Mouse (Mus musculus) urinary bladder, postnatal 10 days (tissue): ENCODE measurements around the gene Ctla4.

Experiments used
- DNase-seq: peaks from one replicate; pipeline ENCODE4 v3.0.0; 2022; ENCODE audit warnings: low spot score

Gene Ctla4

GRCm38 (mm10) chr1:60865167-60865566 is 21.6 kb upstream of the Ctla4 start:
- DNase-seq, result no peak

GRCm38 (mm10) chr1:60866043-60866442 is 20.8 kb upstream of the Ctla4 start:
- DNase-seq, result no peak

GRCm38 (mm10) chr1:60868333-60869277 is 18.2 kb upstream of the Ctla4 start:
- no peak for DNase-seq

GRCm38 (mm10) chr1:60875267-60875666 is 11.5 kb upstream of the Ctla4 start:
- DNase-seq, result no peak

- no peak for DNase-seq
Observed at GRCm38 (mm10) chr1:60880116-60880867, 6.5 kb upstream of the Ctla4 start.

- no peak for DNase-seq
Observed at GRCm38 (mm10) chr1:60882792-60883191, 4.0 kb upstream of the Ctla4 start.

- no peak for DNase-seq
Observed at GRCm38 (mm10) chr1:60883279-60883678, 3.5 kb upstream of the Ctla4 start.

GRCm38 (mm10) chr1:60884611-60885010 is 2.2 kb upstream of the Ctla4 start:
- DNase-seq, result no peak

GRCm38 (mm10) chr1:60898127-60898932 is 11.5 kb downstream of the Ctla4 start:
- DNase-seq, result no peak

- no peak for DNase-seq
Observed at GRCm38 (mm10) chr1:60898933-60899210, 12.1 kb downstream of the Ctla4 start.

GRCm38 (mm10) chr1:60899244-60899643 is 12.4 kb downstream of the Ctla4 start:
- DNase-seq, result no peak

- no peak for DNase-seq
Observed at GRCm38 (mm10) chr1:60902547-60902946, 15.7 kb downstream of the Ctla4 start.

- no peak for DNase-seq
Observed at GRCm38 (mm10) chr1:60903126-60903525, 16.3 kb downstream of the Ctla4 start.

GRCm38 (mm10) chr1:60904456-60904978 is 17.7 kb downstream of the Ctla4 start:
- no peak for DNase-seq

- no peak for DNase-seq
Observed at GRCm38 (mm10) chr1:60907466-60907865, 20.7 kb downstream of the Ctla4 start.

GRCm38 (mm10) chr1:60908751-60909161 is 22.0 kb downstream of the Ctla4 start:
- no peak for DNase-seq

GRCm38 (mm10) chr1:60909746-60910145 is 22.9 kb downstream of the Ctla4 start:
- no peak for DNase-seq

GRCm38 (mm10) chr1:60910796-60911195 is 24.0 kb downstream of the Ctla4 start:
- no peak for DNase-seq

GRCm38 (mm10) chr1:60911631-60912030 is 24.8 kb downstream of the Ctla4 start:
- no peak for DNase-seq

GRCm38 (mm10) chr1:60913305-60913704 is 26.5 kb downstream of the Ctla4 start:
- no peak for DNase-seq

- no peak for DNase-seq
Observed at GRCm38 (mm10) chr1:60916281-60916781, 29.5 kb downstream of the Ctla4 start.
